Mouse (Mus musculus): ENCODE measurements at regions not wholly inside any gene's neighbourhood (a gene's known extent, or its start where the extent isn't known, plus 50 kb on each side); places are given as distances from the start of the nearest gene placed in this dataset.

- TF ChIP-seq CTCF (IDR thresholded peaks at IDR 0.05; ENCODE audit: borderline replicate concordance, control insufficient read depth, extremely low read depth, insufficient read depth, low read length, poor library complexity) (no peak), POLR2A (IDR thresholded peaks at IDR 0.05; ENCODE audit: control insufficient read depth, extremely low read depth, insufficient read depth, low read length, poor library complexity) (no peak)
Observed at GRCm38 (mm10) chr16:50533881-50534280, 57.1 kb downstream of the Ccdc54 start.

Measured in thymus, adult 2 months (tissue).